Mouse (Mus musculus) erythroid progenitor cell, adult 5-6 weeks (primary cell): ENCODE data around the gene Fhad1. TPM values are rescaled to one million over a fixed set of nuclear protein-coding genes. Genes with fewer than 3 reads are reported as not detected.

Experiments used
- total RNA-seq, 2 experiments: library from RNA; stranded (forward) in 1 of 2; stranded (reverse) in 1 of 2; fragments of 150-400 nt in 1 of 2; fragments of 186-747, 209-891 nt in 1 of 2; gene quantifications; 2 replicates each; pipeline versions ENCODE4 v1.2.3 to v1.2.4; 2015 to 2017; ENCODE audit warnings: low replicate concordance in 2 of 2

Fhad1 gene
- total RNA-seq, 2 experiments from 2014 or later, result not detected

Other genes with a start within 250 kb of the Fhad1 start
- gene Dnajc16, start 224.2 kb downstream of the Fhad1 start, total RNA-seq (2015; ENCODE audit: low replicate concordance), result 16.2 and 25.2 TPM in 2 replicates
- gene Dnajc16, start 224.2 kb downstream of the Fhad1 start, total RNA-seq (2017; ENCODE audit: low replicate concordance), result 11.3 and 15.1 TPM in 2 replicates
- gene Casp9, start 221.5 kb downstream of the Fhad1 start, total RNA-seq (2015; ENCODE audit: low replicate concordance), result 19.8 and 22.2 TPM in 2 replicates
- gene Casp9, start 221.5 kb downstream of the Fhad1 start, total RNA-seq (2017; ENCODE audit: low replicate concordance), result 10.4 and 19.3 TPM in 2 replicates
- not detected in 2 replicates for gene Cela2a, start 188.9 kb downstream of the Fhad1 start, total RNA-seq (2015; ENCODE audit: low replicate concordance)
- not detected in 2 replicates for gene Cela2a, start 188.9 kb downstream of the Fhad1 start, total RNA-seq (2017; ENCODE audit: low replicate concordance)
- gene Ctrc, start 168.7 kb downstream of the Fhad1 start, total RNA-seq (2015; ENCODE audit: low replicate concordance), result not detected in 2 replicates
- not detected in 2 replicates for gene Ctrc, start 168.7 kb downstream of the Fhad1 start, total RNA-seq (2017; ENCODE audit: low replicate concordance)
- 18.7 and 21.8 TPM in 2 replicates for gene Efhd2, start 140.2 kb downstream of the Fhad1 start, total RNA-seq (2015; ENCODE audit: low replicate concordance)
- 11.4 and 18.8 TPM in 2 replicates for gene Efhd2, start 140.2 kb downstream of the Fhad1 start, total RNA-seq (2017; ENCODE audit: low replicate concordance)
- 1.8 TPM in 1 of 2 replicates, not detected in the other for gene Tmem51, start 69.2 kb upstream of the Fhad1 start, total RNA-seq (2015; ENCODE audit: low replicate concordance)
- gene Tmem51, start 69.2 kb upstream of the Fhad1 start, total RNA-seq (2017; ENCODE audit: low replicate concordance), result 1.2 and 1.4 TPM in 2 replicates
- gene Kazn, start 224.3 kb upstream of the Fhad1 start, total RNA-seq (2015; ENCODE audit: low replicate concordance), result not detected in 2 replicates
- not detected in 2 replicates for gene Kazn, start 224.3 kb upstream of the Fhad1 start, total RNA-seq (2017; ENCODE audit: low replicate concordance)